23 mouse cellular contexts compared by ENCODE assay signal in genomic region chr2:59780240-59780639, GRCm38 (mm10).
DNase-seq lines count a peak whose midpoint lies in the region; ATAC-seq and TF ChIP-seq lines count a peak whose summit lies in the region.
"Had no signal": no experiment of that assay in that cellular context is flagged by ENCODE, and none has a peak within 500 bp of the region (broad histone marks: within the 10 kb centered on the region; RNA-seq: fewer than 3 reads in every experiment).

No protein-coding gene starts in this region.

- peaks cover 40% of the 10 kb centered on the region for H3K36me3 ChIP-seq in kidney, embryonic 14.5 days (ENCODE audit: control insufficient read depth, insufficient read depth, low read length)
- H3K36me3 ChIP-seq in stomach, postnatal 0 days (ENCODE audit: control insufficient read depth, insufficient read depth, low read length): peaks cover under 1% of the 10 kb centered on the region
- no peaks in the 10 kb centered on the region for H3K36me3 ChIP-seq in intestine, embryonic 15.5 days
- H3K36me3 ChIP-seq: G1E; hindbrain, embryonic 15.5 days had no signal

- no peak for TF ChIP-seq EP300 in stomach, postnatal 0 days (optimal IDR thresholded peaks at IDR 0.05)

- H3K27ac ChIP-seq in kidney, embryonic 14.5 days (ENCODE audit: low read depth, low read length): peak overlapping the region; percentile 7; the same call in 1 of the 2 replicates
- peak overlapping the region; percentile 80; the same call in 1 of the 2 replicates for H3K27ac ChIP-seq in stomach, postnatal 0 days (replicated peaks)
- no peak overlapping the region for H3K27ac ChIP-seq in intestine, embryonic 15.5 days
- H3K27ac ChIP-seq: embryonic facial prominence, embryonic 12.5 days; forebrain, embryonic 13.5 days; heart, embryonic 13.5 days; hindbrain, embryonic 15.5 days had no signal

- peaks cover 36% of the 10 kb centered on the region for H3K4me1 ChIP-seq in kidney, embryonic 14.5 days (ENCODE audit: control insufficient read depth, insufficient read depth, low read length)
- no peaks in the 10 kb centered on the region for H3K4me1 ChIP-seq in stomach, postnatal 0 days (replicated peaks; ENCODE audit: control insufficient read depth, insufficient read depth)
- H3K4me1 ChIP-seq in intestine, embryonic 15.5 days (replicated peaks): 0 out of 2 replicates have a peak, but pooled peaks cover 14% of the 10 kb centered on the region
- H3K4me1 ChIP-seq: hindbrain, embryonic 15.5 days had no signal

- H3K4me2 ChIP-seq in kidney, embryonic 14.5 days (replicated peaks; ENCODE audit: low read depth, low read length): no peak overlapping the region
- peak overlapping the region; percentile 32 for H3K4me2 ChIP-seq in stomach, postnatal 0 days (replicated peaks; ENCODE audit: low read depth)
- no peak overlapping the region for H3K4me2 ChIP-seq in intestine, embryonic 15.5 days (replicated peaks)
- H3K4me2 ChIP-seq: embryonic facial prominence, embryonic 12.5 days; forebrain, embryonic 13.5 days; heart, embryonic 13.5 days; hindbrain, embryonic 15.5 days had no signal

- 78% methylated on average over 5 of the region's 5 CpGs for WGBS in kidney, embryonic 14.5 days
- 57% methylated on average over 5 of the region's 5 CpGs for WGBS in stomach, postnatal 0 days
- 77% methylated on average over 5 of the region's 5 CpGs for WGBS in intestine, embryonic 15.5 days

- H3K9ac ChIP-seq in kidney, embryonic 14.5 days (ENCODE audit: low read depth, low read length): no peak overlapping the region
- H3K9ac ChIP-seq in stomach, postnatal 0 days (ENCODE audit: low read length): no peak overlapping the region
- no peak overlapping the region for H3K9ac ChIP-seq in intestine, embryonic 15.5 days
- H3K9ac ChIP-seq: embryonic facial prominence, embryonic 12.5 days; forebrain, embryonic 13.5 days; forebrain, postnatal 0 days; heart, embryonic 13.5 days; hindbrain, embryonic 15.5 days had no signal

- H3K27me3 ChIP-seq in kidney, embryonic 14.5 days (ENCODE audit: control insufficient read depth, insufficient read depth, low read length): no peaks in the 10 kb centered on the region
- H3K27me3 ChIP-seq in stomach, postnatal 0 days (ENCODE audit: control insufficient read depth, insufficient read depth, low read length): no peaks in the 10 kb centered on the region
- H3K27me3 ChIP-seq in intestine, embryonic 15.5 days (replicated peaks): no peaks in the 10 kb centered on the region
- H3K27me3 ChIP-seq: CH12.LX; embryonic facial prominence, embryonic 12.5 days; forebrain, embryonic 13.5 days; heart, embryonic 13.5 days; hindbrain, embryonic 15.5 days had no signal

- H3K9me3 ChIP-seq in kidney, embryonic 14.5 days (ENCODE audit: control insufficient read depth, low read length): no peaks in the 10 kb centered on the region
- H3K9me3 ChIP-seq in stomach, postnatal 0 days (ENCODE audit: control insufficient read depth, low read length): no peaks in the 10 kb centered on the region
- H3K9me3 ChIP-seq in intestine, embryonic 15.5 days: no peaks in the 10 kb centered on the region
- H3K9me3 ChIP-seq: embryonic facial prominence, embryonic 12.5 days; forebrain, embryonic 13.5 days; G1E; heart, embryonic 13.5 days; hindbrain, embryonic 15.5 days had no signal

- no peak overlapping the region for H3K4me3 ChIP-seq in kidney, embryonic 14.5 days (ENCODE audit: low read length)
- H3K4me3 ChIP-seq in stomach, postnatal 0 days (ENCODE audit: low read depth, low read length): peak overlapping the region; percentile 18; the same call in 1 of the 2 replicates
- no peak overlapping the region for H3K4me3 ChIP-seq in intestine, embryonic 15.5 days (replicated peaks)
- H3K4me3 ChIP-seq: embryonic facial prominence, embryonic 12.5 days; forebrain, embryonic 13.5 days; heart, embryonic 13.5 days; hindbrain, embryonic 15.5 days had no signal

- DNase-seq in kidney, adult 18-20 months: no peak
- DNase-seq in lung, postnatal 36 days: peak; percentile 54
- no peak for DNase-seq in lung, postnatal 25 days (ENCODE audit: low spot score)
- no peak for DNase-seq in stomach, postnatal 0 days (ENCODE audit: low spot score)
- no peak for DNase-seq in adrenal gland, adult 18-20 months (ENCODE audit: low spot score in 2 of 2)
- DNase-seq: adrenal gland, adult 8-10 months; cerebellum, adult 2 months; cerebellum, postnatal 10 days; embryo, embryonic 11 days; forebrain, postnatal 0 days; gastrocnemius, postnatal 36 days; heart, adult 11 months; heart, postnatal 36 days had no signal

- no peak for ATAC-seq in kidney, embryonic 14.5 days (ENCODE audit: low FRiP score, low TSS enrichment)
- peak; percentile 53 for ATAC-seq in common myeloid progenitor, adult 5-6 weeks (replicated peaks; ENCODE audit: low read depth, poor library complexity, severe bottlenecking)
- no peak for ATAC-seq in stomach, postnatal 0 days (ENCODE audit: low FRiP score, low TSS enrichment)
- no peak for ATAC-seq in intestine, embryonic 15.5 days
- ATAC-seq: activated CD4-positive, CD25-positive, alpha-beta regulatory T cell, adult 4 months; forebrain, embryonic 13.5 days; forebrain, postnatal 0 days had no signal

- no peak for TF ChIP-seq CTCF in stomach, postnatal 0 days (IDR thresholded peaks at IDR 0.05; ENCODE audit: low read depth)
